Mouse (Mus musculus): ENCODE measurements around the gene Smim15.

Gene Smim15

DNA sequence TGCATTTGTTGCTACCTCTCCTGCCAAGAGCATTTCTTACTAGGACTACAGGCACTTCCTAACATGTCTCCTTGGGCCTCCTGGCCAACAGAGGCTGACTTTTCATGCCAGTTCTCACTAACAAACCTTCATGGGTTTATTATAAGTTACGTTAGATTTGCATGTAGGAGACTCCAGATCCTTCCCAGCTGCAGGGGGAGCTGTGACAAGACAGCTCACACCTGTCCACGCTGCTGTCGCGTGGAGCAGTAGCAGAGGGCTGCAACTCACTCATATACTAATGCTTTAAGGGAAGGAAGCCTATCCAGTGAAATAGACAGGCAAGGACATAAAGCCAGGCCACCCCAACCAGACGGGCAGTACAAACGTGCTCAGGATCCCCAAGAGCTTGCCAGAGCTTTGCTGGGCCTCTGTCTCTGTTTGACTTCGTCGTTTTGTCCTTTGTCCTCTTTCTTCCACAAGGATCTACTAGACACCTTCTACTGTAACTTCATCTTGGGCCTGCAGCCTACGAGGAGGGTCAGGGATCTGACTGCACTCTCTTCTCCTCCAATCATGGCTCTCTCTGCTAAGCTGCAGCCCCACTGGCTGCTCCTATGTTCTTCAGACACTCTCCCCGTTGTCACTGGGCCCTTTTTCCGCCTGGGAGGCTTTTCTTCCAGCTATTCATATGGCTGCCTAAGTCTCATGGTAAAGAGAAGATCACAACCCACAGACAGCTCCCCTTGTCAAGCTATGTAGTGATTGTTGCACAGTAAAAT lies 19.3 kb downstream of the Smim15 start:
- DNase-seq, result no peak

DNA sequence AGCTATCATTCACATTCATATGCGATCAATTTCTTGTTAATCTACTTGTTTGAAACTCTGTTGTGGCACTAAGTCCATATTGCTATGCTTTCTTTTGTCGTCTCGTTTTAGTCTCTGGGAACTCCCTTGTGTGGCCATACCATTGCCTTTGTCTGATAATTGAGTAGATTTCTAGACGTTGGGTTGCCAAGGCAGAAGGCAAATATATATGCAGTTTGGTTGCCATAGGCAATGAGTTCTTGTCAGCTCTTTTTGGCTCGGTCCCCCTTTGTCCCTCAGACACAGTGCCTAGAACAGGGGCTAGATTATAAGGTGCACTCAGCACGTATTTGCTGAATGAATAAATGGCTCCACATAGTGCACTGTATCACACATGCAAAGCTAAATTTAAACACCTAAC lies 20.1 kb downstream of the Smim15 start:
- no peak for DNase-seq

DNA sequence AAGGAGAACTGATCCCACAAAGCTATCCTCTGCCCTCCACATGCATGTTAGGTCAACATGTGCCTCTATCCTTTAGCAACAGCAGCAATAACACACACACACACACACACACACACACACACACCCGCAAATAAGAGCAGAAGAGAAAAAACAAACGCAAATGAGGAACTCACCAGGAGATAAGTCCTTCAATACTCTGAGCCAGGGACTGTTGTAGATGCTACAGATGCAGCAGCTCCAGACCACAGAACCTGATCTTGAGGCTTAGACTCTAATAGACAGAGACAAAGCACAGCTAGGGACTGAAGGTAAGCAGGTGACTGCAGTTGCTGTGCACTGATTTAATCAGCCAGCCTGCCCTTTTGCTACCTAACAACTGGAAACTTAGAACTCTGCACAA lies 21.8 kb downstream of the Smim15 start:
- DNase-seq, result no peak

DNA sequence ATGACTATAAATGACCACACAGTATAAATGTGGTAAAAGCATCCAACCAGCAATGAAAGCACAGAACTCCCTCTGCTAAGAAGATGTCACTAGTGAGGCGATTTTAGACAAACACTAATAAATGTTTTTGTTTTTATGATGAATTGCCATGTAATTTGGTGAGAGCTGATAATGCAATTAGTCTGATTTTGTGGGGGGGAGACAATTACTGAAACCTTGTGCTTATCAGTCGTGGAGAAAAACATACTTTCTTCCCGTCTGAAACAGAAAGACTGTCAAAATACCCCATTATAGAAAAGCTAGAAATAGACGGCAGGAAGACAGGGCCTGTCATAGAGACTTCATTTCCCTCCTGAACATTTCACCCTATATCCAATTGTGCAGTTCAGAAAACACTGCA lies 24.9 kb downstream of the Smim15 start:
- DNase-seq, result no peak

DNA sequence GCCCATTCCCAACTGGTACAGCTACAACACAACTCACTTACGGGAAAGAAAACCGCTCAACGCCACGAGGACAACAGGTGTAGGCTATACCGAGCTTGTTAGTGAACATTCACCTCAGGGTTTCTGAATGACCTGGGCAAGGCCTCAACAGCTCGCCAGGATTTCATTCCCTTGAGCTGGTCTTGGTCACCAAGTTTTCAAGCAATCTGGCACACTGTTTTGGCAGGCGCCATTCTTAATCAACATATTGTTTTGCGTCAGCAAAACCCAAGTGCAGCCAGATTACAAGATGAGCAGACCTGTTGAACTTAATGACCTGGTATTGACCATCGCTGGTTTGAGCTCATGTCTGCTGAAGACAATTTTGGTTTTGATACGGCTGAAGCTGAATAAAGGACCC lies 25.9 kb downstream of the Smim15 start:
- DNase-seq, result no peak

DNA sequence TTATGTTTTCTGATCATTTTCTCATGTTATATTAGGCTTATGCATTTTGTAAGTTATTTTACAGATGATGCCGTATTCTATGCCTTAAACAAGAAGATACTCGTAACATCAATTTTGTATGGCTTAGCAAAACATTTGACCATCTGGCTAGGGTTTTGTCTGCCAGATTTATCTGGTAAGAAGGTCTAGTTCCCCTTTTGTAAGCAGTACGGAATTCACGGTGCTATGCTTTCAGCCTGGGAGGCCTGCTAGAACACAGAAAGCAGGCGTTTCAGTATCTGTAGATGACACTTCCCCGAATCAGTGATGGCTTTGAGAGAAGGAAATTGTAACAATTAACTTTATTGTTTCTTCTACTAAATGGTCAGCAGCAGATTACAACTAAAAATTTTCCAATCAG lies 33.2 kb downstream of the Smim15 start:
- peak in 1 of 2 experiments; percentile 16 for DNase-seq

DNA sequence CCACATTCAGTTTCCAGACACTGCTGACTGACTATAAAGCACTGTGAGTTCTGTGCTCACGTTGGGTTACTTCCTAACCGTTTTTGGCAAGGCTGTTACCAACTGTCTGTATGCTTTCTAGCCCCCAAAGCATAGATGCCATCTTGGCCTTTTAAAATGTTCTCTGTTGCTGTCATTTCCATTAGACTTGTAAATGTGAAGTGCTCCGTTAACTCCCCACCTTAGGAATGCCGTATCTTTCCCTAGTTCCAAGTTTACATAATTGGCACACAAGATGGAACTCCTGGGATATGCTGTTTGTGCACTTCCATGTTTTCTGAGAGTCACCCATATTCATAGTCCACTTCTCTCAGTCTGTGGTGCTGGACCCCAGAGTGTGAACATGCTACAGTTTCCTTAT lies 33.7 kb downstream of the Smim15 start:
- DNase-seq, result no peak

DNA sequence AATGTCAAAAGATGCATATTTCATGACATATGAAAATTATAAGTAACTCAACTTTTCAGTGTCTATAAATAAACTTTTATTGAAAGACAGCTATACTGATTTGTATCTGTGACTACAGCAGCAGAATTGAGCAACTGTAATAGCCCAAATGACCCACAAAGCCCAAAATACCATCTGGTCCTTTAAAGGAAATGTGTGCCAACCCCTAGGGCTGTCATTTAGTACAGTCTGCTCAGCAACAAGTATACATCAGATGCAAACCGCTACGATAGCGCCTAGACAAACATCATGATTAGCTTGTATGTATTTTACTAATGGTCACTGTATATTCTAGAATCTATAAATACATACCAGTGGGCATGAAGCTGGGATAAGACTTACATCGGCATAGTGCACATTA lies 39.8 kb downstream of the Smim15 start:
- peak; percentile 11 to 25 for DNase-seq

DNA sequence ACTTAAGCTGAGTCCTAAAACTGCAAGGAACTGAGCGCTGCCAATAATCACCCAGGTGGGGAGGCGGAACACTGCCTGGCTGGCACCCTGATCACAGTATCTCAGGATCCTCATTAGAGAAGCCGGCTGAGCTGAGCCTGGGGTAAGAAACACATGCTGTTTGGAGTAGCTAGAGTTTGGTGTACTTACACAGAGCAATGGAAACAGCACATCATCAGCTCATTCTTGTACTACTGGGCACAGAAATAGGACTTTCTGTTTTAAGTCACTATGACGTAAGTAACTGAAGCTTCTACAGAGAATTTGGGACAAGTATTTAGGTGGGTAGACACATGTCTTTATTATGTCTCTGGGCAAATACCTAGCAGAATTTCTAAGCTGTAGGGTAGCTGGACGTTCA lies 41.8 kb downstream of the Smim15 start:
- no peak for DNase-seq

DNA sequence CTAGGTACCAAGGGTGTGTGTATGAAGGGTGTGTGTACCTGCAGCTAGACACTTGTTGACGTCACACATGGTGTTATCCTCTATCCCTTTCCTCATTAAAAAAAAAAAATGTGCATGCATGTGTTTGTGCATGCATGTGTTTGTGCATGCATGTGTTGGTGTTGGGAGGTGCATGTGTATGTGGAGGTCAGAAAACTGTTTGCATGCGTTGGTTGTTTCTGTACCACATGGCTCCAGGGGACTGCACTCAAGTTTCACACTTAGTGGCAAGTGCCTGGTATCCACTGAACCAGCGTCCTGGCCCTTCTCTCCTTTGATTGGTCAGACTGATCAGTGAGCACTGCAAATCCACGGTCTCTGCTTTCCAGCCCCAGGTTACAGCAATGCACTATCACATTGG lies 42.5 kb downstream of the Smim15 start:
- no peak for DNase-seq

DNA sequence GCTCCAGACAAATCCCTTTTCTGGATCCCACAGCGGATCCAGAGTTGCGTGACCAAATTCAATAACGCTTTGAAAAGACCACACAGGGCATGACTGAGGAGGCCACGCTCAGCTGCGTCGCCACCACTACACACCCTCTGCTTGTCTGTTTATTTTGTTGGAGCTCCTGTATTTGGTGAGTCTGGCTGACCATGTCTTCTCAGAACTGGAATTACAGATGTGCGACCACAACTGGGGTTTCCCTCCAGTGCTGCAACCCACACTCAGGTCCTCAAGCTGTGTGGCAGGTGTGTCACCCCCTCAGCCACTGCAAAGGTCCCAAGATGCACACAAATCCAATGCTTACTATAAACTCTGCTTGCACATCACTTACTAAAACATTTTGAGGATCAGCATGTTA lies 48.0 kb downstream of the Smim15 start:
- no peak for DNase-seq

DNA sequence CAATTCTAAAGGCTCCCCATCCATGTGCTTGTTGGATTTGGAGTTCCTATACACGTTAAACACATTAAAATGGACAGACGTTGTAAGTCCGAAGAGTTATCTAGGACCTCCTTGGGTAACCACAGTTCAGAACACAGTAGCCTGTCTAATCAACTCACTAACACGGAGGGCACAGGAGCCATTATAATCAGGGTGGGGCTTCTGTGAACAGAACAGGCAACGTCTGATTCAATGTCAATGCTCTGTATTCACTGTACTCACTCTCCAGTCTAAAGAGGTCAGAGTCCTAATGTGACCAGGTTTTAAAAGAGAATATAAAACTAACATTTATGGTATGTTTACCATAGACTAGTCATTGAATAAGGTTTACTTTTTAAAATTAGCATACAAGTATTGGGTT lies 50.4 kb downstream of the Smim15 start:
- DNase-seq, result no peak

DNA sequence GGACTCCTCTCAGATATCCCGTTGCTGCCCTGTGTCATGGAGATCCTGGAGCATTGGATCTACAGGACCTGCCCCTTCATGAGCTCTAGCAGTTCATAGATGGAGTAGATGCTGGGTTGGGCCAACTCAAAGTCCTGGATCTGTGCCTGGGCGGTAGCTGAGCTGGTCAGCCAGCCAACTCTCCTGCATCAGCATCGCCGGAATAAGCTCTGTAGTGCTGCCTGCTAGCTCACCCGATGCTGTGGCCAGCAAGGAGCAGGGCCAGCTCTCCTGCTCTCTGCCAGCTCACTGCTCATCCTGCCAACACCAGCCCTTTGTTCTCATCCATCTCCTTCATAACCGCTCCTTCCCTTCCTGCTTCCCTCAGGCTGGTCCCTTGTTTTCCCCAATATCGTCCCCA lies 51.4 kb downstream of the Smim15 start:
- peak; percentile 91 to 94 for DNase-seq

DNA sequence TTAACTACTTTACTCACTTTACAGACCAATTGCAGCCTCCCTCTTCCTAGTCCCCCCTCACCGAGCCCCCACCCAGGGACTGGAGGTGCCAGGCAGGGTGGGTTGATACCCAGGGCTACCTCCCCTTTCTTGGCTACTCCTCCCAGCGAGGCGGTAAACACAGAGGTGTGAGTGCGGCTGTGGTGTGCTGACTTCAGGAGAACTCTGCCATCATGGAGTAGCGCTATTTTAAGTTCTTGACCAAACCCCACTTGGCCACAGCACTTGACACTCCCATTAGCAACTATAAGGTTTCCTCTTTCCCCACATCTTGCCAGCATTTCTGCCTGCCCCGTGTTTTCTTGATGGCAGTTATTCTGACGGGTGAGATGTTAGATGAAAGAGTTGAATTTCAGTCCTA lies 52.2 kb downstream of the Smim15 start:
- no peak for DNase-seq
